Mouse (Mus musculus): ENCODE data around the gene Fam185a. TPM values are rescaled to one million over a fixed set of nuclear protein-coding genes. Genes with fewer than 3 reads are reported as not detected.

Fam185a gene
- polyA plus RNA-seq, 1 experiment from 2014 or later = 6.2 TPM

DNA sequence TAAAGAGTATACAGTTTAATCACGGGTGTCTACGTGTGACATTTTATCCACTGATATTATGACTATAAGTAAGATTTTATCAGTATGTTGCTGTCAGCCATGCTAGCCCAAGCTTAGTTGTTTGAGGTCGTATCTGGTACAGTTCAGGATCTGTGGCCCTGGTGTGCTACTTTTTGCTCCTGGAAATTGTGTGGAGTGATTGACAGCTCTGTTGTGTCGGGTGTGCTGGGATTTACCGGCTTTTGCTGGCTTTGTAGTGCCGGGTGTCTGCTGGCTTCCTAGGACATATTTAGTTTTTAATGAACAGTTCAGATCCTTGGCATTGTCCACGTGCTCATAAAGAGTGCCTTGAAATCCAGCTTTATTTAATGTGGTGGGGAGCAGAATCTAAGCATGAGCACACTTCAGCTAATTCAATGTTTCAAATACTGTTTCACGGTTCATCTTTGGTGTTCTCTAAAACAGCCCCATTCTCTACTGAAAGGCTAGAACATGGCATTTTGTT, 11.8 kb downstream of the Fam185a start:
- WGBS = 81% methylated on average over 8 of the region's 8 CpGs
- ATAC-seq (replicated peaks; ENCODE audit: low FRiP score) = no peak

DNA sequence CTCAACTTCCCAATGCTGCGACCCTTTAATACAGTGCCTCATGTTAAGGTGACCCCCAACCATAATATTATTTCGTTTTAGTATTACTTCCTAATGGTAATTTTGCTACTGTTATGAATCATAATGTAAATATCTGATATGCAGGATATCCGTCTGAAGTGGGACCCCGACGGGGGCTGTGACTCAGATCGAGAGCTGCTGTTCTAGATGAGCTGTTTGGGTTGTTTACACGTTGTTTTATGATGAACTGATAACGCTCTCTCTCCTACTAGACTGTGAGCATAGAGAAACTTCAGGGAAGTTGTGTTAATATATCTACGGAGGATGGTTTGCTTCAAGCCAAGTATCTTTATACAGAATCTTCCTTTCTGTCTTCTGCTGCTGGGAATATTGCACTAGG, 13.7 kb downstream of the Fam185a start:
- no peak overlapping the region for H3K9ac ChIP-seq
- WGBS = 85% methylated on average over 9 of the region's 9 CpGs
- H3K36me3 ChIP-seq = no peaks in the 10 kb centered on the region
- H3K4me3 ChIP-seq (replicated peaks) = no peak overlapping the region
- peaks cover 6% of the 10 kb centered on the region for H3K4me1 ChIP-seq
- H3K27ac ChIP-seq = no peak overlapping the region
- ATAC-seq (replicated peaks; ENCODE audit: low FRiP score) = no peak
- no peak overlapping the region for H3K4me2 ChIP-seq
- no peaks in the 10 kb centered on the region for H3K27me3 ChIP-seq
- H3K9me3 ChIP-seq (replicated peaks) = no peaks in the 10 kb centered on the region

More for the DNA sequence above, 11.8 kb downstream of the Fam185a start:
- no peak overlapping the region for H3K9ac ChIP-seq
- no peak overlapping the region for H3K4me3 ChIP-seq (replicated peaks)
- no peak overlapping the region for H3K4me2 ChIP-seq
- no peak overlapping the region for H3K27ac ChIP-seq
- H3K36me3 ChIP-seq = no peaks in the 10 kb centered on the region
- peaks cover 6% of the 10 kb centered on the region for H3K4me1 ChIP-seq
- no peaks in the 10 kb centered on the region for H3K27me3 ChIP-seq
- H3K9me3 ChIP-seq (replicated peaks) = no peaks in the 10 kb centered on the region

DNA sequence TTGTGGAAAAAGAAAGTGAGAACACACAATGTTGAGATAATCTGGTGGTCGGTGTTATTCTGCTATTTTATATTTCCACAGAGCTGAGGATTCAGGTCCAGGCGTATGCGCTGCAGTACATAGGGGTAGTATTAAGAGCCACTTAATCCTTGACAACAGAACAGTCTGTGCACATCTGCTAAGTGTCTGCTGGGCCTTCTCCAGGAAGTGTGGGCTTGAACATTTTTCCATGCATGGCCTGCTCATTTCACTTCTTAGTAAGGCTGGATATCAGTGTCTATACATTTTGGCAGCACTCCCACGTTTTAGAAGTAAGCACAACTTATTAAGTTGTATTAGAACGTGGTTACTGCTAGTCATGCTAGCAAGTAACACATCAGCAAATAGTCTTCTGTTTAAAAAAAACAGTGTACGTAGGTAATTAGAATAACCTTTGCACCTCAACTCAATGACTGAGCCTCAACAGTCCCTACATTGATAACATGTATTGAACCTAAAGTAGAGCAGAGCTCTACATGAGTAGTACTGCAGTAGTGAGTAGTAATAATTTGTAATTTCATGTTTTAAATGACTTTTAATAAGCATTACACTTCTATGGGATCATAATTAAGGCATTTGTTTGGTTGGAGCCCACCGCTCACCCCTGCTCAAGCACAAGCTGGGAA, 14.8 kb downstream of the Fam185a start:
- H3K36me3 ChIP-seq = no peaks in the 10 kb centered on the region
- H3K27ac ChIP-seq = no peak overlapping the region
- WGBS = 88% methylated on average over 7 of the region's 7 CpGs
- H3K9ac ChIP-seq = no peak overlapping the region
- ATAC-seq (replicated peaks; ENCODE audit: low FRiP score) = no peak
- H3K4me3 ChIP-seq (replicated peaks) = no peak overlapping the region
- H3K4me2 ChIP-seq = no peak overlapping the region
- H3K4me1 ChIP-seq = peaks cover 6% of the 10 kb centered on the region
- H3K27me3 ChIP-seq = no peaks in the 10 kb centered on the region
- H3K9me3 ChIP-seq (replicated peaks) = no peaks in the 10 kb centered on the region

DNA sequence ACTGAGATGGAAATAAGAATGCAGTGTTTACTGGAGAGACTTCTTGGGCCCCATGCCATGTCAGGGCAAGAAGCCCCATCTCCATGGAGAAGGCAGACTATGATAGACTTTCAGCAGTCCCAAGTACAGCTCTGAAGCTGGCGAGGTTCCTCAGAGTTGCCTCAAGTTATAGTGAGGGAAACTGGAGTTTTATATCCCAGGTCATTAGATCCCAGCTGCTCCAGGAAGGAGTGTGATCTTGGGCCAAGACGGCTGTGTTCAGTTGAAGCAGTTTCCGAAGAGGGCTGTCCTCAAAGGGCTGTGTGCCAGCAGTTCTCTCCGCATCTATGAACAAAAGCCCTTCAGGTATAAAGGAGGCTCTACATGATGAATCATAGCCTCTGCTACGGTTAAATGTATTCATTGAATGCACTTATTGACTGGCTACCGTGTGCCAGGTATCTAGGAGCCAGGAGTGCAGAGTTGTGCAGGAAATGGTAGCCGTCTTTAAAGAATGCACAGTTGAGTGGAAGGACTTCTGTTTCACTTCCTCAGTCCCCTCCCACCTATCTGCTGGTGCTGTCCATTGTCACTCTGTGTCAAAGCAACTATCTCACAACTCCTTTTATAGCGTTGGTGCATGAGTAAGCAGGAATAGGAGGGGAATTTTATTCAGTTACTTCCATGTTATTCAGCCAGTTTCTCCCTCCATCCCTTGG, 16.2 kb downstream of the Fam185a start:
- H3K9me3 ChIP-seq (replicated peaks) = no peaks in the 10 kb centered on the region
- H3K4me3 ChIP-seq (replicated peaks) = no peak overlapping the region
- H3K4me2 ChIP-seq = no peak overlapping the region
- peaks cover 6% of the 10 kb centered on the region for H3K4me1 ChIP-seq
- no peaks in the 10 kb centered on the region for H3K27me3 ChIP-seq
- 53% methylated on average over 8 of the region's 8 CpGs for WGBS
- H3K36me3 ChIP-seq = no peaks in the 10 kb centered on the region
- peak overlapping the region; percentile 59 for H3K27ac ChIP-seq
- ATAC-seq (replicated peaks; ENCODE audit: low FRiP score) = peak; percentile 46
- no peak overlapping the region for H3K9ac ChIP-seq

DNA sequence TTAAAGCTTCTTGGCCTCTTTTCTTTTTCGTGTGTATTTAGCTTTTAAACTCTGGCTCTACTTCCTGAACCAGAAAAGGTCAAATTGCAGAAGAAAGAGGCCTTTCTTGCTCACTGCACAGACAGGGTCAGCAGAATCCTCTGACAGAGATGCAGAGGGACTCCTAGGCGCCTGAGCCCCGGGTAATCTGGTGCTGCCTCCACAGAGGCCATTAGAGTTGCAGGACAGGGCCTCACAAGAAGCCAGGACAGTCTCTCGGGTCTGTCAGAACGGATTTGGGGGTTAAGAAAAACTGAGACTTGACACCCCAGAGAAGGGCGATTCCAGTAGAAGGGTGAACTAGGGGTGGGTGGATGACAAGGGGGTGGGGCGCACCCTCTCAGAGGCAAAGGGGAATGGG, 42.6 kb downstream of the Fam185a start:
- WGBS = 45% methylated on average over 7 of the region's 7 CpGs
- Histone ChIP-seq H3K4me3 (replicated peaks) (no peak overlapping the region), H3K4me1 (peaks cover 4% of the 10 kb centered on the region; the same call in 1 of the 2 replicates), H3K9me3 (replicated peaks) (no peaks in the 10 kb centered on the region), H3K36me3 (no peaks in the 10 kb centered on the region), H3K9ac (no peak overlapping the region), H3K27me3 (no peaks in the 10 kb centered on the region), H3K27ac (peak overlapping the region; percentile 74), H3K4me2 (no peak overlapping the region)
- peak; percentile 52; the same call in 1 of the 2 replicates for ATAC-seq (replicated peaks; ENCODE audit: low FRiP score)

DNA sequence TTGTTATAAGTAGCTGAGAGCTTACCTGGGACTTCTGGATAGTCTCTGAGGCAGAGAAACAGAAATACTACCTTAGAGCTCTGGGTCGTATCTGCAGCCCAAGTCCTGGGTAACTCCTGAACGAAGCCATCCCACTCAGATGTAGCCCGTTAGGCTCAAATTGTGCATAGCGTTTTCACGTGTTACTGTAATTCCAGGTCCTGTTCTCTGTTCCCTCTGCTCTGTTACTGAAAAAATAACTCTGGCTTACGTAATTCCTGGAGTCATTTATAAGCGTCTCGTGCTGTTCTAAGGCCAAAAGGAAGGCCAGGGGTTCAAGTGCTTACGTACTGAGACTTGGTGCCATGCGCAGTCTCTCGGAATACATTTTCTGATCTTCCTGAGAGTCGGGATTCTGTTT, 43.3 kb downstream of the Fam185a start:
- ATAC-seq (replicated peaks; ENCODE audit: low FRiP score) = no peak
- H3K27ac ChIP-seq = no peak overlapping the region
- H3K9ac ChIP-seq = no peak overlapping the region
- no peak overlapping the region for H3K4me2 ChIP-seq
- WGBS = 86% methylated on average over 12 of the region's 12 CpGs
- no peak overlapping the region for H3K4me3 ChIP-seq (replicated peaks)
- no peaks in the 10 kb centered on the region for H3K36me3 ChIP-seq
- H3K27me3 ChIP-seq = no peaks in the 10 kb centered on the region
- H3K9me3 ChIP-seq (replicated peaks) = no peaks in the 10 kb centered on the region
- H3K4me1 ChIP-seq = peaks cover 4% of the 10 kb centered on the region; the same call in 1 of the 2 replicates

DNA sequence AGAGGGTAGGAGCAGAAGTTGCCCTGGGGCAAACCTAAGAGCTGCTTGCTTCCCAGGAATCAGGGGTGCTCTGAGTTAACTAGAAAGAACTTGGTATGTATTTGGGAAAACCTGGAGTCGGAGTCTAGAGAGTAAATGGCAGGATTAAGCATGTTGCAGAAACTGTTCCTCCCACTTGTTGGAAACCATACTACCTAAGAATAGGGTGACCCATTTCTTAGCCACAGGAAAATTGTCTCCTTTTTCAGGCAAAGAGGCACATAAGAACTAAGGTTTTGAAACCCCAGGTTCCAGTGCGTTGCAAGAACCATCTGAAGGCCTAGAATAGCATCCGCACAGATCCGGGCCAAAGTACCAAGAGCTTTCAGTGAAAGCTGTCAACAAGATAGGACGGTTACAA, 53.7 kb downstream of the Fam185a start:
- H3K9me3 ChIP-seq (replicated peaks) = no peaks in the 10 kb centered on the region

DNA sequence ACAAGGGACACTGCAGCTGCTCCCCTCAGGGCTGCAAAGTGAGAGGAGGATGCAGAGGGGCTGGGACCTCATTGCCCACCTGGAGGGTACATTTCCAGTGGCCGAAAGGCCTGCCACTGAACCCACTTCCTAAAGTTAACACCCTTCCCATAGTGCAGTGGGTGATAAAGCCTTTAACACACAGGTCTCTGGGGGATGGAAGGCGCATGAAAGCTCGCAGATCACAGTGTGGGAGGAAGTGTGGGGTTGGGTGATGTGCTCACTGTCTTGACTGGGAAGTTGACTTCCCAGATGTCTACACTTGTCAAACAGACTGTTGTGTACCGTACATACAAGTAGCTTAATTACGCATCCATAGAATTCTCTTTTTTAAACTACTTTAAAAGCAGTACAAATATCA, 55.0 kb downstream of the Fam185a start:
- no peak overlapping the region for H3K4me3 ChIP-seq (replicated peaks)
- no peak overlapping the region for H3K27ac ChIP-seq
- no peaks in the 10 kb centered on the region for H3K4me1 ChIP-seq
- H3K27me3 ChIP-seq = no peaks in the 10 kb centered on the region
- H3K9me3 ChIP-seq (replicated peaks) = no peaks in the 10 kb centered on the region
- no peak for ATAC-seq (replicated peaks; ENCODE audit: low FRiP score)
- H3K9ac ChIP-seq = no peak overlapping the region
- no peaks in the 10 kb centered on the region for H3K36me3 ChIP-seq
- WGBS = 79% methylated on average over 5 of the region's 5 CpGs
- no peak overlapping the region for H3K4me2 ChIP-seq

More for the DNA sequence above, 53.7 kb downstream of the Fam185a start:
- Histone ChIP-seq H3K4me3 (replicated peaks) (no peak overlapping the region), H3K36me3 (no peaks in the 10 kb centered on the region), H3K4me1 (no peaks in the 10 kb centered on the region), H3K4me2 (no peak overlapping the region), H3K9ac (no peak overlapping the region), H3K27ac (no peak overlapping the region), H3K27me3 (no peaks in the 10 kb centered on the region)
- WGBS = 94% methylated on average over 5 of the region's 5 CpGs
- ATAC-seq (replicated peaks; ENCODE audit: low FRiP score) = no peak

DNA sequence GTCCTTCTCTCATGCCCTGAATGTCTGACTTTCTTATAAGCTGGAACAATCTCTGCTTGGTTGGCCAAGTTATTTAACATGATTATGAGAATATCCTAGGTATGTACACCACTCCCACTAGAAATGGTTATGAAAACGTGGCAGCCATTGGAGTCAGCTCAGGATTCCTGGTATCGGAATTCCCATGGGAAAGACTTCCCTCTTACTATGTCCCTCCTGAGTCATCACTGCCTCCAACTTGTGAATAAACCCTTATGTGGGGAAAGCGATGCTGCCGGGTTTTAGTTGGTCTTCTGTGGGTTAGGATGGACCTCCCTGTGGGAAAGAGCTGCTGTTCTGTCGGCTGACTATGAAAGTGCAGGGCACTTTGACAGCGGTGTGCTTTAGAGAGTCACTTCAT, 56.8 kb downstream of the Fam185a start:
- Histone ChIP-seq H3K9ac (no peak overlapping the region), H3K27me3 (no peaks in the 10 kb centered on the region), H3K4me2 (no peak overlapping the region), H3K27ac (no peak overlapping the region), H3K4me1 (no peaks in the 10 kb centered on the region), H3K9me3 (replicated peaks) (no peaks in the 10 kb centered on the region), H3K36me3 (no peaks in the 10 kb centered on the region), H3K4me3 (replicated peaks) (no peak overlapping the region)
- 90% methylated on average over 6 of the region's 6 CpGs for WGBS
- no peak for ATAC-seq (replicated peaks; ENCODE audit: low FRiP score)

DNA sequence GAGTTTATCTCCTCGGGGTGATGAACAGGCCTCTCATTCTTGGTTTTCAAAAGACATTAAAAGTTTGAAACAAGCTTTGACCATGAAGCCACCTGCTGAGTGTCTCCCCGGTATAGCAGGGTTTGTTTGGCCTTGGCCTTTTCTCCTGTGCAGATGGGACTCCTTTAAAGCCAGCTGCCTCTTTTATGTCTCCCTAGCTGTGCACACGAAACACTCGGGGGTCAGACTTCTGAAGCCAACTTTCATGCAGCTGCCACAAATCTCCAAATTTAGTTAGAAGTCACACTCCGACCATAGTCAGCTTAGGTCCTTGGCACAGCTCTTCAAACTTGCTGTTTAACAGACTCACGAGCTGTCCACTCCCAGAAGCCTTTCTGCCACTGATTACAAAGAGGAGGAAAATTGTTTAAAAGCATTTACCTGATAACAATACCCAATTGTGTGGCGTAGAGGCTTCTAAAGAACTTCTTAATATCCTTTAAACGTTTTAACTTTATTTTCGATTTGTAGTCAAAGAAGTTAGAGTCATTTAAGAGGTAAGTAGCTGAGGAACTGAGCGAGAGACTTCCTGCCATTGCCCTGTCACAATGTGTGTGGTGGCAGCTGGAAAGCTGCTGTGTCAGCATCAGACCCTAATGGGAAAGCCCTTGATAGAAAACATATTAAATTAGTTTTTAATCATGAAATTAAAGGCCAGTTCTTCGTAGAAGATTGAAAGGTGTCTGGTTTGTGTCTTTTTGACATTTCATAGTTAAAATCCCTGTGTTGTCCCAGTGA, 57.9 kb downstream of the Fam185a start:
- H3K4me1 ChIP-seq = no peaks in the 10 kb centered on the region
- WGBS = 54% methylated on average over 11 of the region's 11 CpGs
- H3K27ac ChIP-seq = no peak overlapping the region

DNA sequence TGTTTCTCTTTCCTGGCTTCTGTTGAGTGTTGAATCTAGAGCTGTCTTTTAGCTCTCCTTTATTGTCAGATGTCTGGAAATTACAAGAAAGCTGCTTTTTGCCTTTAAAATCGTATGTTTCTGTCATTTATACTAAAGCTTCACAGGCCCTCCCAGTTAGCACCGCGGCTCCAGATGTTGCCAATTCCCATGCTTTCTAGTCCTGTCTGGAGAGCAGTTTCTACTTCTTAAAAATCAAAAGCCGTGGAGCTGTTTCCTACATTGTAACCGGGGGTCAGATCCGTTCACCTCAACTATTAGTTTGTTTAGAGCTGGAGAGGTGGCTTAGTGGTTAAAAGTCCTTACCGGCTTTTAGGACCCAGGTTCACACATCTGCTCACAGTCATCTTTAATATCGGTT, 58.5 kb downstream of the Fam185a start:
- Histone ChIP-seq H3K4me1 (no peaks in the 10 kb centered on the region), H3K27ac (no peak overlapping the region), H3K9me3 (replicated peaks) (no peaks in the 10 kb centered on the region), H3K9ac (no peak overlapping the region), H3K4me2 (no peak overlapping the region), H3K4me3 (replicated peaks) (no peak overlapping the region), H3K36me3 (no peaks in the 10 kb centered on the region), H3K27me3 (no peaks in the 10 kb centered on the region)
- ATAC-seq (replicated peaks; ENCODE audit: low FRiP score) = no peak
- 77% methylated on average over 8 of the region's 8 CpGs for WGBS

More for the DNA sequence above, 57.9 kb downstream of the Fam185a start:
- Histone ChIP-seq H3K27me3 (no peaks in the 10 kb centered on the region), H3K36me3 (no peaks in the 10 kb centered on the region), H3K9ac (no peak overlapping the region), H3K4me3 (replicated peaks) (no peak overlapping the region), H3K9me3 (replicated peaks) (no peaks in the 10 kb centered on the region), H3K4me2 (no peak overlapping the region)
- no peak for ATAC-seq (replicated peaks; ENCODE audit: low FRiP score)
